8 mouse cellular contexts compared by ENCODE assay signal in genomic region chr7:28446446-28446845, GRCm38 (mm10). TPM values are rescaled to one million over a fixed set of nuclear protein-coding genes. Genes with fewer than 3 reads are reported as not detected.
DNase-seq lines count a peak whose midpoint lies in the region; ATAC-seq and TF ChIP-seq lines count a peak whose summit lies in the region.

No protein-coding gene starts in this region.

- peak; percentile 88 for TF ChIP-seq CTCF in gastrocnemius, adult 2 months (IDR thresholded peaks at IDR 0.05)
- peak; percentile 85 for TF ChIP-seq CTCF in layer of hippocampus, adult 2 months (conservative IDR thresholded peaks at IDR 0.05)

- intact Hi-C loops in gastrocnemius, adult 2 months (cut with DNase I) = loop anchor here (1.0 to 5.0 kb wide), 4 partner anchors 82 to 281 kb away; no protein-coding TSS in a partner anchor

- H3K9me3 ChIP-seq in ES-E14 (ENCODE audit: control insufficient read depth, insufficient read depth, low read depth, low read length) = no peaks in the 10 kb centered on the region

- H3K36me3 ChIP-seq in ES-E14 (ENCODE audit: control insufficient read depth, insufficient read depth, low read length, poor library complexity, severe bottlenecking) = no peaks in the 10 kb centered on the region

- no peak overlapping the region for H3K4me3 ChIP-seq in ES-E14 (ENCODE audit: insufficient read depth in 1 of 2, low read depth in 1 of 2, low read length in 2 of 2, poor library complexity in 1 of 2, severe bottlenecking in 1 of 2)
- H3K4me3 ChIP-seq in gastrocnemius, adult 2 months = no peak overlapping the region
- H3K4me3 ChIP-seq in layer of hippocampus, adult 2 months = no peak overlapping the region

- peak overlapping the region; percentile 89; the same call in 1 of the 2 replicates for H3K27ac ChIP-seq in ES-E14 (ENCODE audit: insufficient read depth, low read depth, low read length, poor library complexity, severe bottlenecking)
- H3K27ac ChIP-seq in gastrocnemius, adult 2 months = no peak overlapping the region
- H3K27ac ChIP-seq in layer of hippocampus, adult 2 months = no peak overlapping the region

- peak overlapping the region; percentile 56; the same call in 1 of the 2 replicates for H3K9ac ChIP-seq in ES-E14 (ENCODE audit: insufficient read depth, low read depth, low read length, poor library complexity, severe bottlenecking)

- H3K4me1 ChIP-seq in ES-E14 (ENCODE audit: control insufficient read depth in 2 of 2, insufficient read depth in 2 of 2, low read length in 2 of 2, poor library complexity in 1 of 2) = peaks cover 6 to 9% of the 10 kb centered on the region in 2 experiments; a peak in 3 of 4 replicates

- ATAC-seq in granulocyte monocyte progenitor cell, adult 5-6 weeks (replicated peaks; ENCODE audit: poor library complexity, severe bottlenecking) = no peak

- DNase-seq in B cell, adult 2 months = peak; percentile 93 to 94
- peak; percentile 51 for DNase-seq in ES-E14 (ENCODE audit: low read depth, low spot score)
- DNase-seq in cerebellum, adult 9-10 months = peak; percentile 81
- peak; percentile 83 for DNase-seq in gastrocnemius, adult 2 months
- DNase-seq in layer of hippocampus, adult 2 months (ENCODE audit: low spot score in 2 of 2) = peak; percentile 56 to 92
- peak; percentile 90 for DNase-seq in lung, postnatal 14 days
- DNase-seq in spleen, adult 12 weeks (ENCODE audit: low spot score) = peak; percentile 69

- in situ Hi-C loops in ES-E14 (cut with MboI; ENCODE audit: low sequenced_read_pairs in 2 of 2, unreplicated experiment in 2 of 2) = no loop called here

TF ChIP-seq in ES-E14, 5 proteins besides CTCF, POLR2A, EP300 and RAD21:
- TF ChIP-seq ZC3H11A (IDR thresholded peaks at IDR 0.05; ENCODE audit: borderline replicate concordance, low read depth, low read length) (peak; percentile 65; the same call in 1 of the 2 replicates), HCFC1 (IDR thresholded peaks at IDR 0.05; ENCODE audit: borderline replicate concordance, insufficient read depth, low read length) (no peak)
TF ChIP-seq in ES-E14: peak in this region for 1.

RNA-seq across cellular contexts. Expression of gene Lrfn1, which starts 5.3 kb away (rescaled TPM):
- total RNA-seq in ES-E14 (2012; rRNA removed) = 17.1 and 32.6 TPM in 2 replicates
- total RNA-seq in gastrocnemius, adult 2 months (2021) = under 1 TPM; 0.14 to 0.18 TPM
- total RNA-seq in layer of hippocampus, adult 2 months (2021) = 10 to 100 TPM; 69.1 to 79.8 TPM
- total RNA-seq in granulocyte monocyte progenitor cell, adult 5-6 weeks (2014; fragmentation: Nextera tagmentation) = 0.80 and 1.7 TPM in 2 replicates
- total RNA-seq in granulocyte monocyte progenitor cell, adult 5-6 weeks (2017) = 0.36 and 0.52 TPM in 2 replicates

RNA-seq across cellular contexts. Expression of gene Gmfg, which starts 9.2 kb away (rescaled TPM):
- total RNA-seq in ES-E14 (2012; rRNA removed) = 12.7 and 17.2 TPM in 2 replicates
- total RNA-seq in gastrocnemius, adult 2 months (2021) = 1 to 10 TPM; 2.1 to 2.4 TPM
- total RNA-seq in layer of hippocampus, adult 2 months (2021) = 1 to 10 TPM in 1 of 2 experiments, under 1 TPM in 1; 0.86 to 2.3 TPM
- total RNA-seq in granulocyte monocyte progenitor cell, adult 5-6 weeks (2014; fragmentation: Nextera tagmentation) = 420 and 510 TPM in 2 replicates
- 682 and 721 TPM in 2 replicates for total RNA-seq in granulocyte monocyte progenitor cell, adult 5-6 weeks (2017)

RNA-seq across cellular contexts. Expression of gene Paf1, which starts 53.7 kb away (rescaled TPM):
- 74.5 and 83.9 TPM in 2 replicates for total RNA-seq in ES-E14 (2012; rRNA removed)
- 10 to 100 TPM; 31.0 to 35.0 TPM for total RNA-seq in gastrocnemius, adult 2 months (2021)
- total RNA-seq in layer of hippocampus, adult 2 months (2021) = 10 to 100 TPM; 68.4 to 79.0 TPM
- 97.6 and 111 TPM in 2 replicates for total RNA-seq in granulocyte monocyte progenitor cell, adult 5-6 weeks (2014; fragmentation: Nextera tagmentation)
- total RNA-seq in granulocyte monocyte progenitor cell, adult 5-6 weeks (2017) = 136 and 170 TPM in 2 replicates

RNA-seq across cellular contexts. Expression of gene Med29, which starts 53.9 kb away (rescaled TPM):
- total RNA-seq in ES-E14 (2012; rRNA removed) = 34.8 and 50.8 TPM in 2 replicates
- 10 to 100 TPM; 22.1 to 28.3 TPM for total RNA-seq in gastrocnemius, adult 2 months (2021)
- 10 to 100 TPM; 17.7 to 18.7 TPM for total RNA-seq in layer of hippocampus, adult 2 months (2021)
- total RNA-seq in granulocyte monocyte progenitor cell, adult 5-6 weeks (2014; fragmentation: Nextera tagmentation) = 19.2 and 25.5 TPM in 2 replicates
- total RNA-seq in granulocyte monocyte progenitor cell, adult 5-6 weeks (2017) = 16.7 and 18.5 TPM in 2 replicates

Comparison
In these comparisons a context has a peak if more than half of its experiments do, and no peak if none do; other contexts are left out.
1. RNA of gene Gmfg, which starts 9.2 kb away (total RNA-seq): 420 to 721 TPM in granulocyte monocyte progenitor cell, adult 5-6 weeks; 12.7 to 17.2 TPM in ES-E14, 2.1 to 2.4 TPM in gastrocnemius, adult 2 months and 0.86 to 2.3 TPM in layer of hippocampus, adult 2 months; every median in the first group is over 10 times any median in the second.
2. Peak in every context shown above with its lines, with median percentiles within 50 percentile points of each other: DNase-seq.